Mouse (Mus musculus) gastrocnemius, adult 18-20 months (tissue): Measurements from ENCODE around the gene Adam23. TPM values are rescaled to one million over a fixed set of nuclear protein-coding genes. Genes with fewer than 3 reads are reported as not detected.

Experiments
- DNase-seq: peaks from one replicate; pipeline ENCODE4 v3.0.0; 2021; ENCODE audit warnings: low spot score
- total RNA-seq, 2 experiments: library from RNA; stranded (reverse); gene quantifications; 2 replicates each; pipeline ENCODE4 v1.2.3; 2021

Gene Adam23
- total RNA-seq, 2 experiments from 2014 or later: 1.2 to 1.3 TPM

DNA sequence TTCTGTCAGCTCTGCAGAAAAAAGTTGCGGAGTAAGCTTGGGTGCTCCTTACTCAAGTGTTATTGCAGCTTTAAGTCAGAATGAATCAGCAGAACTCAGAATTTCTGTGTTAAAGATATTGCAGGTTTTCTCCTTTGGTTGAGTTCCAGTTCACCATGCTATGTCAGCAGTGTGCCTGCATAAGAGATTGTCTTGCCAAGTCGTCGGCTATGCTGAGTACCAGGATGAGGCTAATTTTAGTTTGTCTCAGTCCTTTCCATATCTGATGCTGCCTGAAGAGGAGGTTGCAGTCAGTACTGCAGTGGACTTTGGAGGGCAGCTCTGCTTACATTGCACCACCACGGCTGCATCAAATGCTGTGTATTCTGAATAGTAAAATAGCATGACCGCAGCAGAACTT lies 33.3 kb downstream of the Adam23 start:
- no peak for DNase-seq

DNA sequence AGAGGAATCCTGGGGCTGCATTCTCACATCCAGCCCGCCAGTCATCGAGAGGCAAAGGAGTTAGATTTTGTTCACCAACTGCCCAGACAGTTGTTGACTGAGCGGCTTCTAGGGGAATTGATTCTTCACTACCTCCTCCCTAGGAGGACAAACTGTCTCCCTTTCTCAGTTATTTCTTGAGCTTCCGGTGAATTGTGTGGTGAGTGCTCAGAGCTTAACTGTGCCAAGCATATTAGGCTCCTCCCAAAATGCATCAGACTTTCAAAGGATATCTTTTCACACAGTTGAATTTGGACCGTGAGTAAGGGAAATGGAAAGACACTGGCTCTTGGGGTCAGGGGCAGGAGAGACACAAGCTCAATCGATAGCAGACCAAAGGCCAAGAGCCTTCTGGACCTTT lies 39.0 kb downstream of the Adam23 start:
- DNase-seq: no peak

DNA sequence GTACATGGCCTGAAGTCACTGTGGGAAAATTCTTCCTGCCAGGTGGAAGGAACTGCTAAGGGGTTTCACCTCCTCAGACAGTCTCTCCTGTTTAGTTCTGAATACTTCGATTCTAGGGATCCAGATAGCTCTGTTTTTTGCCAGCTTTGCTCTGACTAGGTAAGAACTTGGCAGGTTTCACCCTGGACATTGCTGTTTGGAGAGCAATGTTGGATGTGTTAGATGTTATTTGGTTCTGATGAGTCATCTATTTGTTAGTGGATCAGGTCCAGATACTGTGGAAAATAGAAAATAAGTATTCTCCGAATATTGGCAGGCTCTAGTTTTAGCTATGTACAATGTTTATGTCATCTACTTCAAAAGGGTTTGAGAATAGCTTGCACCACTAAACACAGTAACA lies 41.0 kb downstream of the Adam23 start:
- DNase-seq: no peak

DNA sequence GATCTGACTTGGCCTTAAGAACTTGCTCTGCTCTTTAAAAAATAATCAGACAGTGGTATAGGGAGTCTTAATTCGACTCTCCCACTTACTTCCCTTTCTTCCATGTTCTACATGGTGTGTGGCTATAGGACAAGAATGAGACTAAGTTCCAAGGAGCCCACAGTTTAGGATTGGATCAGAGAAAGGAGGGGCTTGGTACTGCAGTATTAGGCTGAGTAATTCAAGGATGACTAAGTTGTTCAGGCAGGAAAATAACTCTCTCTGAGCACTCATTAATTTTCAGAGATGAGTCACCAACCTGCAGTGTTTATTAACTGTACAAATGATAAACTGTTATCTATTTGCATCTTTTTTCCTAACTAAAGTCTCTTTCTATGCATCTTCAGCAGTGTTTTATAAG lies 45.3 kb downstream of the Adam23 start:
- DNase-seq: no peak

DNA sequence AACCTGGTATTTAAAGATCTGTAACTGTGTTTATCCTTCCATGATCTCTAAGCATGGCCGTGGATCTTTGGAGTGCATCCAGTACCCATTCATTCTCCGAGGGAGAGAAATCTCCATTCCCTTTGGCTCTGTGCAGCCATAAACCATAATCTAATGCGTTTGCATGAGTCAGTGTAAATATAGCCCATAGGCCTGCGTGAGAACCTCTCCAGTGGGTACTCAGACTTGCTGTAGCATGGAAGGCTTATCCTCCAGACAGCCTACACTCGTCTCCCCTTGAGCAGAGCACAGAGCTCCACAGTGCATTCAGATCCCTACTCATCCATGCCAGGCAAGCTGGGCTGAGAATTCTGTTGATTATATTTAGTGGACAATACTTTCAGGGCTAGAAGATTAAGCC lies 47.6 kb downstream of the Adam23 start:
- no peak for DNase-seq

DNA sequence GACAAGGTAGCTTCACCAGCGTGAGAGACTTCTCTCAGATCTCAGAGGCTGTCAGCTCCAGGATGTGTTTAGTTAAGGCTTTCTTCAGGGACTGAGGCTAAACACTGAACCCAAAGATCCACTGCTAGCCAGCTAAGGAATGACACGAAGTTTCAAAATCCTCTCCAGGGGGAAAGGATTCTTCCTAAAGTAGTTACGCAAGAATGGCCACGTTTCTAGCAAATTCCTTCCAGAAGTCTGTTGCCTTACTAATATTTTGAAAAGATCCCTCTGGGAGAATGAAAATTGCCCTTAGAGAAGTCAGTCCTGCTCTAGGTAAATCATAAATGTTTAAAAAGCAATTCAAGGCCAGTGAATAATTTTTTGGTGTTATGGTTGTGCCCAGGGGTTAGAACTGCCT lies 61.7 kb downstream of the Adam23 start:
- peak; percentile 8 for DNase-seq

DNA sequence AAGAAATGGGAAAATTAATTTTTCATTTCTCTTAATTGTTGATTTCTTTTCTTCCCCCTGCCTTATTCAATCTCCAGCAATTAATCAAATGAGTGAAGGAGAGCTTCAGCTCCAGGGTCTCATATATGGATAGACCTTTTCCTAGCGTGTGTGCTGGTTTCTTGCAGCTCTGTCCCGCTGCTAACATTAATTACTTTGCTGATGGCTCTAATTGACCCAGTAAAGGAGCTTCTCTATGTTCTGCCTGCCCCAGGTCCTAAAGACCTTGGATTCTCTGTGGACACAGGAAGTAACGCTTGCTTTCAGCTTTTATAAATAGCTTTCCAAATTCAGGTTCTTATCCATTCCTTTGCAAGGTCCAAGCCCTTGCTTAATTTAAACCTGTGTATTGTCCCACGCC lies 63.1 kb downstream of the Adam23 start:
- no peak for DNase-seq

DNA sequence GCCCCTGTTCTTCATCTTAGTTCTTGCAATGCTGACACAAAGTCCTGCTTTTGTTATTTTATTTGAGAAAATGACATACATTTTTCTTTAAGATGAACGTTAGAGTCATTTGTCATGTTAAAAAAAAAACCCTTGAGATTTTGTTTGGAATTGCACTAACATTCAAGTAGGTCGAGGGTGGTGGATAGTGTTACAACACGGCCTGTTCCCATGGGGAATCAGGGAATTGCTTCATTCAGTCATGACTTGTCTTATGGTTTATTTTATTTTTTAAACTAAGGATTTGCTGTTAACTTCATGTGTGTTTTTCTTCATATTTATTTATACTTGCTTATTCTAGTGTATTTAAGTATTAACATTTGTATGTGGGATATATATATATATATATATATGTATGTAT lies 65.7 kb downstream of the Adam23 start:
- no peak for DNase-seq

DNA sequence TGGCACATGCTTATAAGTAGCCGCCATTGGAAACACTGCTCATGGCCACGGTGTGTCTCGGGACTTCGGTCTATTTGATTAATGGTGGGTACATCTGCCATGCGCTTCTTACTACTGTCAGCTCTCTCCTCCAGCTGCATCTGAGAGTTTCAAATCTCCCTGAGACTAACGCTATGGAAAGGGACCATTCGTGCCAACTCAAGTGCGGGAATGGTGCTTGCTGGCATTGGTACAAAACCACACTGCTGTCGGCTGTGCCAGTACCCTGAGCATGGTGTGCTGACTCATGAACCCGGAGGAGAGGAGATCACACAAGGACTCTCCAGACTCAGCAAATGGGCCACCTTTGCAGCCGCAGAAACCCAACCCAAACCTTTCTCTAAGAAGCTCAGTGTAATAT lies 72.1 kb downstream of the Adam23 start:
- peak; percentile 3 for DNase-seq

DNA sequence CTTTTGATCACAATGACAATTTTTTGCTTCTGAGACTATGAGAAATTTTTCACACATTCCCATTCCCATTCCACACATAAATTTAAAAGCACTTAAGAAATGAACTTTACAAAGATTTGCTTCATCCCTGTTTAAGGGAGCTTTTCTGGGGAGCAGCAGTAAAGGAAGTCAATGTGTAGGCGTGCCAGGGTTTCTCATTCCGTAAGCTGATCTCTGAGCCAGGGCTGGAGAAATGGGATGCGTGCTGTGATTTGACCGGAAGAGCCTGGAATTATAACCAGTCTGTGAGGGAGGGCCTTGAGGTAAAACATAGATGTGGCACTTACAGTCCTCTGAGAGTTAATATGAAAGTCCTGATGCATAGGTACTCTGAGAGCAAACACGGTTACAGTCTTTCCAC lies 73.1 kb downstream of the Adam23 start:
- no peak for DNase-seq

DNA sequence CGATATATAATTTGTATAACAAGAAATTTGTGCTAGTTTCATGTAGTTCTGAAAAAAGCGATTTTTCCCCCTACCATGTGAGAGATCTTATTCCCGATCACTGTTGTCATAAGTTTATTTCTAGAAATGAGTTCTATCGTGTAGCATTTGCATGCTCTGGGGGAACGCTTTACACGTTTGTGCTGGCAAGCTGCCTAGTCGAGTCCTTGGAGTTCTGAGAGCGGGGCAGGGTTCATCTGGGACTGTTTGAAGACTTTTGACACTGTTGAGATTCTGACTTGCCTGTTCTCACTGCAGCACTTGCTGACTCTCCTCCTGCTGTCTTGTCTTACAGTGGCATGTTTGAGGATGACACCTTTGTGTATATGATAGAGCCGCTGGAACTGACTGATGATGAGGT lies 84.2 kb downstream of the Adam23 start:
- DNase-seq: no peak

DNA sequence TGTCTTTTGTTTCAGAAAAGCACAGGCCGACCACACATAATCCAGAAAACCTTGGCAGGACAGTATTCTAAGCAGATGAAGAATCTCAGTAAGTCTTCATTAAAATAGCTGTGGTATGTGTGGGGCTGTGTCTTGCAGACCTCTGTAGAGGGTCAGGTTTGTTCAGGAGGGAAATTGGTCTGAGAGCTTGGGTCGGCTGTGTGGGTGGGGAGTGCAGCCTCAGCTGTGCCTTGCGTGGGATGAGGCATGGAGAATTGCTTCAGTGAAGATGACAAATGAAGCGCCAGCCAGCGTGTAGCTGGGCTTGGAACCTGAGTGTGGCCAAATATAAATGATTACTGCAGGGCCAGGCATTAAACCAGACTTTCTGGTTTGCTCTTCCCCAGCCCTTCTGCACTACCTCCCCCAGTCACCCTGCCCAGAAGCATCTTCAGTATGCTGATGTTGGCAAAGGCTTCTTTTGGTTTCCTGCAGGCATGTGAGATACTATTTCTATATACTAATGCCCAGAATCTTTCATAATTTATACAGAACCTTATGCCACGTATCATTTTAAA lies 88.7 kb downstream of the Adam23 start:
- DNase-seq: no peak

DNA sequence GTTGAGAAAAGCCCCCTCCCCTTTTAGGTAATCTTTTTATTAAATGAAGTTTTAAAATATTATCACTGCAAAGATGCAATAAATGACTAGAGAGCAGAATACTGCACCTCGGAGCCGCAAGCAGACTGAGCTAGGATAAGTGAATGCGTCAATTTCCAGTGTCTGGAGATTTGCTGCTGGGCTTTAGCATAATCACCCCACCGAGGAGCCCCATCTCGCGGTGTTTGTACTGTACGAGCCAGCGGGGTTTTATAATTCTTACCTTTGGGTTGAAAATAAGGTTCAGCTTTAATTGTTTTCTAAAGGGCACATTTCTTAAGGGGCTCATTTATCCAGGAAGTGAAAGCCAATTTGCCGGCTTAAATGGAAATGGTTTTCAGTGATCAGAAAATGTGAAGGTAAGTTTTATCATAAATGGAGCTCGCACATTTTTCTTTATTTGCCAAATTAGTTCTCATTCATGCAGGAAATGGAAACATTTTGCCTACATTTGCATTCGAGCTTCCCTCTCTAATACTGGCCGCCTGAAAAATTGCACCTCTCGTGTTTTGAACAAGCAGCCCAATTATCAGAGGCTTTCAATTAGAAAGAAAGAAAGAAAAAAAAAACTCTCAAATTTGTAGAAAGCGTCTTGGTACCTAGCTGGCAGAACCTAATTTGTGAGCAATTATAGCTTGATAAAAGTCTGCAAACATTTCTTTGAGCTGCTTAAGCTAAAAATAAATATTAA lies 94.4 kb downstream of the Adam23 start:
- DNase-seq: no peak

DNA sequence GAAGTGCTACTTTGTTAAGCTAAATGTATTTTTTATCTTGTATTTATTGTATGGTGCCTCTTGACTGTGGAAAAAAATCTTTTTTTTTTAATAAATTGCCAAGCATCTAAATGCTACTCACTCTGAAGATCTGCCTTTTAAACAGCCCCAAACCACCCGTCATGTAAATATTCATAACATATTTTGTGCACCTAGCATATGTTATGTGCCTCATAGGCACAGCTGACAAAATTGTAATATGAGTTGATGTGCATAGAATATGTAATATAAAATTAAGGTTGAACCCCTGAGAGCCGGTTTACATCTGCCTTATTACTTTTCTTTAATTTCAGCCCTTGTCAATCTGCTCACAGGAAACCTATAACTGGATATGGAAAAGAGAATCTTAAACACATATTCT lies 98.4 kb downstream of the Adam23 start:
- no peak for DNase-seq

DNA sequence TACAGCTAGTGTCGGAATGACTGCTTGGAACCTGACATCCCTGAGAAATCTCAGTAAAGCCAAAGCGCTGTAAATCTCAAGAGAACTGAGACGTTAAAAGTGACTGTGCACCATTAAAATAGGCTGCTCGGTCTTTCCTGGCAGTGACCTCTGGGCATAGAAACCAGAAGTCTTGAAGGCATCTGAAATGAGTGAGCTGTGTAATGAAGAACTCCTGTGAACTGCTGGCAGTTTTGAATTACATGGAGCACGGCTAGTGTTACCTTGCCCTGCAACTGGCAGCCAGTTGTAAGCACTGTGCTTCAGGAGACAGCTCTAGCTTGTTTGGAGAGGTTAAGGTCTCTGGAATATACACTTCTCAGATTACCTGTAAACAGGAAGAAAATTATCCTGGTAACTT lies 107.3 kb downstream of the Adam23 start:
- DNase-seq: peak; percentile 34

DNA sequence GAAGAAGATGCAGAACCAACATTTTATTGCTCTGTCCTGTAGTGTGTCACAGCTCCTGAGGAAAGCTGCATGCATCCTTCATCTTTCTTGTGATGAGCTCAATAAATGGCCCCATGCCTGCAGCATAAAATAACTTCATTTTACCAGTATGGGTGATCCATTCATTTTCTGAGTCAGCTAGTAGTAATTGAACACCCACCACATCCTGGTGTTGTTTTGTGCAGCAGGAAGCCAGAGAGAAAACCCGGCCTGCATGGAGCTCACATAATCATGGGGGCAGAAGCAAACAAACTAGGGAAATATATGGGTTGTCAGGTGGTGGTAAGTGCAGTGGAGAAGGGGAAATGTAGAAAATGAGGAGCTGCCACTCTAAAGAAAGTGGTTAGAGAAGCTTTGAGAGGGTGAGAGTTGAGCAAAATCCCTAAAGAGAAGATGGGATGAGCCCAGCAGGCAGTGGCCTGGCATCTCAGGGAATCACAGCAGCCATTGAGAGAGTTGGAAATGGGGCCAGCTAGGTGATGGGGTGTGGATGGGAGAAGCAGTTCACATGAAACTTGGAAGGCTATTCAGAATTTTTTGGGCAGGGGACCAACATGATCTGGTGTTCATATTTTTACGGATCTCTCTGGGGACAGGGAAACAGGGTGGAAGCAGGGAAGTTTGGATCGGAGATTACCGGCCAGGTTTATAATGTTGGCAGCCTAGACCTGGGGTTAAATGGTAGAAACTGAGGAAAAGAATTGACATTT lies 116.3 kb downstream of the Adam23 start:
- DNase-seq: peak; percentile 2

DNA sequence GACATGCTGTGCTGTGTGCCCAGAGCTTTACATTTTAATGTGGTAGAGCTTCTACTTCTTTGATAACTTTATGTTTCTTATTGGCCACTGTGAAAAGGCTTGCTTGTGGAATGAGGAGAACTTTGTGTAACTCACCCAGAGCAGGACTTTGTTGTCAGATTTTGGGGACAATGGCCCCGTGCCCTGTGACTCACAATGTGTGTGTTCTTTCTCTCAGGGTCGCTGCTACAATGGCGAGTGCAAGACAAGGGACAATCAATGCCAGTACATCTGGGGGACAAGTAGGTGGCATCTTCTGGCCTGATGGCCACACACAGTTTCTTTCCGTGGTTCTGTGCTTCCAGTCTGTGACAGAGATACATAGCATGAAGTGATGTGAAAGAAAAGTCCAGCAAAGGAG lies 118.2 kb downstream of the Adam23 start:
- DNase-seq: no peak

DNA sequence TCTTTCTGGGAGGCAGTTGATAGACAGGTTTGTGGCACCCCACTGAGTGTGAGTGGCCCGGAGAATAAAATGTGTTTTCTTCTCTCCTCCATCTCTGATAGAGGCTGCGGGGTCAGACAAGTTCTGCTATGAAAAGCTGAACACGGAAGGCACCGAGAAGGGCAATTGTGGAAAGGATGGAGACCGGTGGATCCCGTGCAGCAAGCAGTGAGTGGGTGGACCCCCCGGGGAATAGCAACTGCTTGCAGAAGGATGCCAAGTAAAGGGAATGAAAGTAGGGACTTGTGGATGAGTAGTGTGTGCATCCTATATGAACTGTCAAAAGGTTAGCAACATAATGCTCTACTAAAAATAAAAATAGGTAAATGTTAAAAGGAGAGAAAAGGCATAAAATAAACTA lies 120.8 kb downstream of the Adam23 start:
- DNase-seq: no peak

DNA sequence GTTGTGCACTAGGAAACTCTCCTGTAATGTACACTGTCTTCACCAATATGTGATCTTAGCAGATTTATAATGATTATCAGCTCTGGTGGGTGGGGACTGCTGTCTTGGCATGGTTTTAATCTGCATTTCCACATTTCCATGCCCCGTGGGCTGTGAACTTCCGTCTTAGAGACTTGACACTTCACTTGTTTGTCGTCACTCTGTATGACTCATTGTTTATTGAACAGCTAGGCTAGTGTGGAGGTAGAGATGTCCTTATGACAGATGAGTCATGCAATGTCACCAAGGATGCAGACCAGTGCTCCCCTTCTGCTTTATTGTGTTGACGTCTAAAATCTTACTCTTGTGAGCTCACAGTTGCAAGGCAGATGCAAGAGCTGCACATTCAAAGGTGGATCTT lies 121.3 kb downstream of the Adam23 start:
- DNase-seq: no peak

DNA sequence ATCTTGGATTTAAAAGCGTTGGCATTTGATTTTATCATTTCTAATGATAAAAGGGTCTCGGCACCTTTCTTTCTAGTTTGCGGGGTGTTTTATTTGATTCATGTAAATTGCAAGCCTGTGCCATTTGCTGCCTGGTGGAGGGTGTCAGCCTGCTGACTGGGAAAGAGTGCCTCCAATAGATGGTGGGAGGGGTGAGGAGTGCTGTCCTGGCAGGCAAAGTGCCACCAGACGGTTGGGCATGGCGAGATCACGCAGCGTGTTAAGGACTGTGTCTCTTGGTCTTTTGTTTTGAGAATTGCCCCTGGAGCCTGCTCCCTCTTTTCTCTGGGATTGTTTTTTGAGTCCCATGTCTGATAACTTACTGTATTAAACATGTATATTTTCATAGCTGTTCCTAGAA lies 126.5 kb downstream of the Adam23 start:
- no peak for DNase-seq

DNA sequence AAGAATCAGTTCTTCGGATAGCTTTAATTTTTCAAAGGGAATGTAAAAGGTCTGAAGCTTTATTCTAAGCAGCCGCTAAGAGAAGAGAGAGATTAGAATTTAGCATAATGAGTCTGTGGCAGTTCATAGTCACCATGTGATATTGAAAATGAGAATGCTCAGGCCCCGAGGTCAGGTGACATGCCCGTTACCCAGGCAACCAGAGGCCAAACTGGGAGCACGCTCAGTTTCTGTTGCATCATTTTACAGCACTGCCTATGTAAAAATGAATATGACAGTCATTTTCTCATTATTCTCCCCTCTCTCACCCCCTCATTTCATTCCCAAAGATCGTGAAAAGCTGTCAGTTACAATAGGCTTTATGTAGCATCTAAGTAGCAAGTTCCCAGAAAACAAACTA lies 127.7 kb downstream of the Adam23 start:
- no peak for DNase-seq

DNA sequence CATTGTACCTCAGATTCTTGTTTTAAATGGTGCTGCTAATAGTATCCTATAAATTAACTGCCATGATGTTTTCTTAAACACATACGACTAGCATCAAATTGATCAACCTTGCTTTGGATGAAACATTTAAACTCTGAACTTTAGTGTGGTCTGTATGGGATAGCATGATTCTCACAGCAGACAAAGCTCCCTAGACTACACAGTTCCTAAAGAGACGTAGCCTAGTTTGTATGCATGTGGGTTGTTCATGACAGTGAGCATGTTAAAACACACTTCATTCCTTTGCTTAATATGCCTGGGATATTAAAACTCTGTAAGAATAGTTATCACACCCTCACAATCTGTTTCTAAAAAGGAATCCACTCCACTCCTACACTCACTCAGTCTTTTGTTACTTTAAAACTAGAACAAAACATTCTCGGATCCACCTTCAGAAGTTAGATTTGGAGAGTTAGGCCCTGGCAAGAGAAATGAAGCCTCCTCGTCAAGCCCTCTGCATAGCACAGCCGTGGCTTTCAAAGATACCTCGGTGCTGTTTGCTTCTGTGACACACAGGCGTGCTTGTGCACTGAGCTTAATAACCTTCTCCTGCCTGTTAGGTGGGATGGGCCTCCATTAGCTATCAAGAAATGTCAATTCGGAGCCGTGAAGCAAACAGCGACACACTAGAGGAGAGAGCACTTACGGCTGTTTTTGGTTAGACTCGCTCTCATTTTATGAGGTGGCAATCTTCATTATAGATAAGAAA lies 128.3 kb downstream of the Adam23 start:
- DNase-seq: no peak
